Mouse (Mus musculus) layer of hippocampus, adult 9-10 months (tissue): ENCODE data around the gene P2rx7.
"Not testable (repeated sequence)": the region's sequence is repeated elsewhere in the genome, so short reads cannot be mapped to it uniquely, and the experiment has no call there.

Source experiments
- DNase-seq: peaks from one replicate; pipeline ENCODE4 v3.0.0; 2022; ENCODE audit warnings: low spot score

P2rx7 gene

GRCm38 (mm10) chr5:122646050-122646449, 2.3 kb downstream of the P2rx7 start:
- DNase-seq: no peak

- DNase-seq: no peak
Measured at GRCm38 (mm10) chr5:122647256-122647924, 3.7 kb downstream of the P2rx7 start.

- DNase-seq: not testable (repeated sequence)
Measured at GRCm38 (mm10) chr5:122647952-122648374, 4.3 kb downstream of the P2rx7 start.

- DNase-seq: no peak
Measured at GRCm38 (mm10) chr5:122649264-122649663, 5.6 kb downstream of the P2rx7 start.

- no peak for DNase-seq
Measured at GRCm38 (mm10) chr5:122650100-122650499, 6.4 kb downstream of the P2rx7 start.

- DNase-seq: no peak
Measured at GRCm38 (mm10) chr5:122652506-122652905, 8.8 kb downstream of the P2rx7 start.

- DNase-seq: no peak
Measured at GRCm38 (mm10) chr5:122653112-122653445, 9.4 kb downstream of the P2rx7 start.

GRCm38 (mm10) chr5:122653446-122654267, 9.9 kb downstream of the P2rx7 start:
- no peak for DNase-seq

GRCm38 (mm10) chr5:122654268-122654573, 10.5 kb downstream of the P2rx7 start:
- no peak for DNase-seq

- no peak for DNase-seq
Measured at GRCm38 (mm10) chr5:122656808-122657207, 13.1 kb downstream of the P2rx7 start.

GRCm38 (mm10) chr5:122662501-122662900, 18.8 kb downstream of the P2rx7 start:
- no peak for DNase-seq

- DNase-seq: no peak
Measured at GRCm38 (mm10) chr5:122665036-122665435, 21.3 kb downstream of the P2rx7 start.

GRCm38 (mm10) chr5:122668981-122669897, 25.5 kb downstream of the P2rx7 start:
- no peak for DNase-seq

GRCm38 (mm10) chr5:122671641-122672040, 27.9 kb downstream of the P2rx7 start:
- DNase-seq: not testable (repeated sequence)

GRCm38 (mm10) chr5:122672298-122672697, 28.6 kb downstream of the P2rx7 start:
- DNase-seq: no peak

- no peak for DNase-seq
Measured at GRCm38 (mm10) chr5:122676002-122676401, 32.3 kb downstream of the P2rx7 start.

- no peak for DNase-seq
Measured at GRCm38 (mm10) chr5:122677983-122678382, 34.3 kb downstream of the P2rx7 start.

GRCm38 (mm10) chr5:122679881-122680280, 36.2 kb downstream of the P2rx7 start:
- no peak for DNase-seq

- DNase-seq: no peak
Measured at GRCm38 (mm10) chr5:122681276-122681675, 37.6 kb downstream of the P2rx7 start.

- DNase-seq: no peak
Measured at GRCm38 (mm10) chr5:122683926-122684325, 40.2 kb downstream of the P2rx7 start.

- DNase-seq: no peak
Measured at GRCm38 (mm10) chr5:122687391-122687790, 43.7 kb downstream of the P2rx7 start.

GRCm38 (mm10) chr5:122689153-122689552, 45.4 kb downstream of the P2rx7 start:
- no peak for DNase-seq

- no peak for DNase-seq
Measured at GRCm38 (mm10) chr5:122690486-122690885, 46.8 kb downstream of the P2rx7 start.
